Comparison of ENCODE assay signal across 8 mouse cellular contexts in genomic region chr3:49866061-49866515, GRCm38 (mm10).
DNase-seq lines count a peak whose midpoint lies in the region; ATAC-seq and TF ChIP-seq lines count a peak whose summit lies in the region.

No protein-coding gene starts in this region.

- peak overlapping the region; percentile 28 for H3K4me2 ChIP-seq in embryonic facial prominence, embryonic 12.5 days (replicated peaks)
- peak overlapping the region; percentile 42 for H3K4me2 ChIP-seq in hindbrain, postnatal 0 days (ENCODE audit: low read depth, low read length)
- peak overlapping the region; percentile 21 for H3K4me2 ChIP-seq in midbrain, embryonic 15.5 days

- ATAC-seq in embryonic facial prominence, embryonic 12.5 days (ENCODE audit: insufficient number of reproducible peaks, insufficient read depth, low FRiP score, low TSS enrichment) = peak; percentile 80
- peak; percentile 94 for ATAC-seq in hindbrain, postnatal 0 days
- peak; percentile 89 for ATAC-seq in midbrain, embryonic 15.5 days (replicated peaks)

- H3K9me3 ChIP-seq in heart, embryonic 10.5 days = no peaks in the 10 kb centered on the region
- H3K9me3 ChIP-seq in embryonic facial prominence, embryonic 12.5 days = no peaks in the 10 kb centered on the region
- no peaks in the 10 kb centered on the region for H3K9me3 ChIP-seq in hindbrain, postnatal 0 days (ENCODE audit: low read length)
- no peaks in the 10 kb centered on the region for H3K9me3 ChIP-seq in midbrain, embryonic 15.5 days

- peak overlapping the region; percentile 85 for H3K27ac ChIP-seq in heart, embryonic 10.5 days
- H3K27ac ChIP-seq in embryonic facial prominence, embryonic 12.5 days = peak overlapping the region; percentile 86
- H3K27ac ChIP-seq in hindbrain, postnatal 0 days = peak overlapping the region; percentile 41; the same call in 1 of the 2 replicates
- H3K27ac ChIP-seq in midbrain, embryonic 15.5 days = peak overlapping the region; percentile 19; the same call in 1 of the 2 replicates

- no peak overlapping the region for H3K9ac ChIP-seq in embryonic facial prominence, embryonic 12.5 days
- H3K9ac ChIP-seq in hindbrain, postnatal 0 days (replicated peaks; ENCODE audit: low read length) = no peak overlapping the region
- H3K9ac ChIP-seq in midbrain, embryonic 15.5 days = no peak overlapping the region

- H3K27me3 ChIP-seq in heart, embryonic 10.5 days (ENCODE audit: insufficient read depth, poor library complexity, severe bottlenecking) = no peaks in the 10 kb centered on the region
- no peaks in the 10 kb centered on the region for H3K27me3 ChIP-seq in embryonic facial prominence, embryonic 12.5 days
- no peaks in the 10 kb centered on the region for H3K27me3 ChIP-seq in hindbrain, postnatal 0 days (ENCODE audit: insufficient read depth, low read length)
- H3K27me3 ChIP-seq in midbrain, embryonic 15.5 days (replicated peaks) = no peaks in the 10 kb centered on the region

- WGBS in heart, embryonic 10.5 days = 26% methylated on average over 11 of the region's 11 CpGs
- WGBS in embryonic facial prominence, embryonic 12.5 days = 13% methylated on average over 11 of the region's 11 CpGs
- 8% methylated on average over 11 of the region's 11 CpGs for WGBS in hindbrain, postnatal 0 days
- 9% methylated on average over 11 of the region's 11 CpGs for WGBS in midbrain, embryonic 15.5 days

- H3K36me3 ChIP-seq in heart, embryonic 10.5 days = no peaks in the 10 kb centered on the region
- H3K36me3 ChIP-seq in embryonic facial prominence, embryonic 12.5 days = no peaks in the 10 kb centered on the region
- no peaks in the 10 kb centered on the region for H3K36me3 ChIP-seq in hindbrain, postnatal 0 days (ENCODE audit: insufficient read depth, low read length)
- no peaks in the 10 kb centered on the region for H3K36me3 ChIP-seq in midbrain, embryonic 15.5 days (replicated peaks)

- intact Hi-C loops in heart, postnatal 25 days (cut with DNase I) = no loop called here

- peak; percentile 78 for DNase-seq in heart, embryonic 10.5 days (ENCODE audit: low spot score)
- no peak for DNase-seq in heart, postnatal 25 days (ENCODE audit: low spot score)
- peak; percentile 68 for DNase-seq in hindbrain, postnatal 0 days (ENCODE audit: low spot score)
- DNase-seq in c-Kit-positive CD71-positive TER-119-positive erythroid progenitor cells, embryonic 14.5 days (ENCODE audit: low spot score) = no peak
- no peak for DNase-seq in cerebellum, adult 18-20 months
- no peak for DNase-seq in spleen, adult 12 weeks (ENCODE audit: low spot score)

- peak overlapping the region; percentile 38; the same call in 1 of the 2 replicates for H3K4me3 ChIP-seq in heart, embryonic 10.5 days
- H3K4me3 ChIP-seq in embryonic facial prominence, embryonic 12.5 days = no peak overlapping the region
- no peak overlapping the region for H3K4me3 ChIP-seq in hindbrain, postnatal 0 days (ENCODE audit: low read length)
- no peak overlapping the region for H3K4me3 ChIP-seq in midbrain, embryonic 15.5 days

- peaks cover 19% of the 10 kb centered on the region for H3K4me1 ChIP-seq in heart, embryonic 10.5 days
- peaks cover 32% of the 10 kb centered on the region for H3K4me1 ChIP-seq in embryonic facial prominence, embryonic 12.5 days
- H3K4me1 ChIP-seq in hindbrain, postnatal 0 days (ENCODE audit: insufficient read depth, low read length) = peaks cover 5% of the 10 kb centered on the region; the same call in 1 of the 2 replicates
- H3K4me1 ChIP-seq in midbrain, embryonic 15.5 days = peaks cover 24% of the 10 kb centered on the region

- no peak for TF ChIP-seq CTCF in hindbrain, postnatal 0 days (IDR thresholded peaks at IDR 0.05; ENCODE audit: low read depth)

Comparison
In these comparisons a context has a peak if more than half of its experiments do, and no peak if none do; other contexts are left out.
1. DNase-seq: peak in heart, embryonic 10.5 days (single experiment) and hindbrain, postnatal 0 days (single experiment); none in heart, postnatal 25 days (single experiment), c-Kit-positive CD71-positive TER-119-positive erythroid progenitor cells, embryonic 14.5 days (single experiment), cerebellum, adult 18-20 months (0 of 2) and spleen, adult 12 weeks (single experiment).
2. H3K27ac ChIP-seq: peak in every context shown above with its lines; median percentile 86 in embryonic facial prominence, embryonic 12.5 days; 85 in heart, embryonic 10.5 days; 41 in hindbrain, postnatal 0 days; 19 in midbrain, embryonic 15.5 days.
3. Peak in every context shown above with its lines, with median percentiles within 50 percentile points of each other: ATAC-seq and H3K4me2 ChIP-seq.